Mouse (Mus musculus) lung, postnatal 4 days (tissue): ENCODE results near the gene Gk5.
"Not testable (repeated sequence)": the region's sequence is repeated elsewhere in the genome, so short reads cannot be mapped to it uniquely, and the experiment has no call there.

Source experiments
- DNase-seq, 2 experiments: peaks; one replicate each; pipeline ENCODE4 v3.0.0; 2021

Gene Gk5

GRCm38 (mm10) chr9:96152801-96153200 is 33.6 kb downstream of the Gk5 start:
- DNase-seq, result no peak

DNA sequence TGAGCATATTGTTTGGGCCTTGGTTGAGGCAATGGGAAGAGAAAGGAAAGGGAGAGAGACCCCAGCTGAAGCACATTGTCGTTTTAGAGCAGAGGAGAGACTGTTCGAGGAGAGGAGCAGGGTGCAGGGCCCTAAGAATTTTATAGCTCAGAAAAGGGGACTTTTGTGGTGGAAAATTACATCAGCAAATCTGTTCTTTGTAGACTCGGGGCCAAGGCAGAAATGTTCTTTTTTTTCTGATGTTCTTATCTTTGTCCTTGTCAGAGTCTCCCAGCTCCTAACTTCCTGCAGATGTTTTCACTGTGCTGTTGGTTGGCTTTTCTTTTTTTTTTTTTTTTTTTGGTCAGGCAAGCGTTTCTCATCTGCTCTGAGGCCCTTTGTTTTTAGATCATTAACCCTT is 39.3 kb downstream of the Gk5 start:
- no peak for DNase-seq

- DNase-seq, result no peak
These were observed 39.9 kb downstream of the Gk5 start for GRCm38 (mm10) chr9:96159047-96159446.

DNA sequence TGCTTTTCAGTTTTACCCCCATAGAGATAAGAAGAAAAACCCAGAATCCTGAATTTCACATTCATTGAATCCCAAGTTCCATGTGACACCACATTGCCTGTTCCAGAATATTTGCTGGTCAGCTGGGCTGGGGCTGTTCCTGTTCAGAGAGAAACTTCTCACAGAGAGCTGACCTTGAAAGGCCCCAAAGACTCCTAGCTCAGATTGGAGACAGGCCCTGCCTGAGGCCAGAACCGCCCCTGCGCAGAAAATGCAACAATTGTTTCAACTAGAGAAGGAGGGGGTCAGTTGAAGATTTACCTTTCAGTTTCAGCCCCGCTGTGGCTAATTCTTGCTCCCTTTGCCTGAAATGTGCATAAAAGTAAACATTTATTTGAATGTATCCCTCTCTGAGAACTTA is 41.6 kb downstream of the Gk5 start:
- DNase-seq, result no peak

- no peak for DNase-seq
These were observed 43.3 kb downstream of the Gk5 start for GRCm38 (mm10) chr9:96162421-96162820.

DNA sequence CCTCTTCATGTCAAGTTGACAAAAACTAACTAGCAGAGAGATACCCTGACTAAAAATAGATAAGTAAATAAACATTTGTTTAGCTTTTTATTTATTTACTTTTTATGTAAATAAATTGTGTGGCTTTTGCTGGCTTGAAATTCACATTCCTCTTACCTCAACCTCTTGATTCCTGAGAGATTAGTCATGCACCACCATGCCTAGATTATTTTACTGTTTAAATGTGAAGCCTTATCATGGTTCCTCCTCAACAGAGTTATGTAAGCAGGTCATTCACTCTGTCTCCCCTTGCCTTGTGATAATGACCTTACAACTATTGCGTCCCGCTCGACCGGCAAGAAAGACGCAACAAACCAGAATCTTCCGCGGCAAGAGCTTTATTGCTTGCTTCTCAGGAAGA is 44.3 kb downstream of the Gk5 start:
- no peak for DNase-seq

- DNase-seq, result not testable (repeated sequence)
These were observed 44.8 kb downstream of the Gk5 start for GRCm38 (mm10) chr9:96163983-96164382.

GRCm38 (mm10) chr9:96167168-96167585 is 48.0 kb downstream of the Gk5 start:
- peak; percentile 57 to 75 for DNase-seq

- DNase-seq, result no peak
These were observed 51.4 kb downstream of the Gk5 start for GRCm38 (mm10) chr9:96170600-96170999.

DNA sequence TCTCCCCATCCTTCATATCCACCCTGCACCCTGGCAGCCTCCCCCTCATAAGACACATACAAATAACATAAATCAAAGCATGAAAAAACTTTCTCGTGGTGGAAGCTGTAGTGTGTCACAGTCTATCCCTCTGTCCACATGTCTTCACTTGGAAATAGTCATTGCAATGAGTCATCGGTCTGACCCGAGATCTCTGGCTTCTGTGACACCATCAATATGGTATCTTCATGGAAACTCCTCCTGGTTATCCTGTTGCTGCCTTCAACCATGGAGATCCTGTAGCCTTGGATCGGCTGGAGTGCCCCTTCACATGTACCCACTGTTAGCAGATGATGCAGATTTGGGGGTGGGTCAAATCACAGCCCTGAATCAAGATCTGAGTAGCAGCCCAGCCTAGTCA is 65.7 kb downstream of the Gk5 start:
- no peak for DNase-seq

DNA sequence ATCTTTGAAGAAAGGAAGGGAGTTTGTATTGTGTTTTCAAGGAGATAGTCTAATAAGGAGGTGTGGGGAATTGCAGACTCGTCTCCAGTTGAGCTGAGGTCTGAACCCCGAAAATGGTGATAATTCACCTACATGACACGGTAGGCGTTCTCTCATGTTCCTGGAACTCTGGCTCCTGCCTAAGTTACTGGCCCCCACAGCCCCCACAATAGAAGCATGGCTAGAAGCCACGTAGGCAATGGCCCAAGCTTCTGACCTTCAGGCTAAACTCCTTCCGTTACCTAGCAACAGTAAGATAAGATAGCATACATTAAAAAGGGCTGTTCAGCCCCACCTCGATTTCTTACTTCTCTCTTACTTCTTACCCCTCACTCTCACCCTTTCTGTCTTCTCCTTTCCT is 67.5 kb downstream of the Gk5 start:
- DNase-seq, result no peak

DNA sequence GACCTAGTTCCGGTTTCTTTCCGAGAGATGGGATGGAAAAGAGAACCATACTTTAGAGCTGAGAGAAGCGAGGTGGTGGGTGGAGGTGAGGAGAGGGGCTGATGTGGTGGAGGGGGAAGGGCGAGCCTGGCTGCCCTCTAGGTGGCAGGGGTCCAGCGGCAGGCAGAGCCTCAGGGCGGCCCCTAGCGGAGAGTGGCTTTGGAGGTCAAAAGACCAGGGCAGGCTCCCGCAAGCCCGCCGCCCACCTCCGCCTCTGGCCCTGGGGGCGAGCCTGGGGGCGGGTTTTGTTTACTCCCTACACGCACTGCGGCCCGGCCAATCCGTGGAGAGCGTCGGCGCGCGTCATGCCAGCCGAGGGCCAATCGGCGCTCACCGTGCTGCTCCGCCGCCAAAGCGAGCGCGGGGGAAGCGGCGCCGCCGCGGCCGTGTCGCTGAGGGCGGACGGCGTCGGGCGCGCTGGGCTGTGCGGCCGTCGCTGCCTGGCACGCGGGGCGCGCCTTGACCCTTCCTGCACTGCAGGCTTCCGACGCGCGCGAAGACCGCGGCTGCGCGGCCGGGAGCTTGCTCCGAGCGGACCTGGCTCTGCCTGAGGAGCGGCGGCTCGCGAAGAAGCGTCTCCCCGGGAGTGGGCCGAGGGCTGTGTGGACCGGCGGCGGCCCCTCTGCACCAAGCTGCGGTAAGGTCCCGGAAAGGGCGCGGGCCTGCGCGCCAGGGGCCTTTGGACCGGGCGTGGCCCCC is 76.9 kb downstream of the Gk5 start, which contains the start of gene Tfdp2:
Gene Tfdp2, plus strand, starts transcription at position 391 of the 738 bp plus-strand sequence.
- peak; percentile 90 to 94 for DNase-seq

DNA sequence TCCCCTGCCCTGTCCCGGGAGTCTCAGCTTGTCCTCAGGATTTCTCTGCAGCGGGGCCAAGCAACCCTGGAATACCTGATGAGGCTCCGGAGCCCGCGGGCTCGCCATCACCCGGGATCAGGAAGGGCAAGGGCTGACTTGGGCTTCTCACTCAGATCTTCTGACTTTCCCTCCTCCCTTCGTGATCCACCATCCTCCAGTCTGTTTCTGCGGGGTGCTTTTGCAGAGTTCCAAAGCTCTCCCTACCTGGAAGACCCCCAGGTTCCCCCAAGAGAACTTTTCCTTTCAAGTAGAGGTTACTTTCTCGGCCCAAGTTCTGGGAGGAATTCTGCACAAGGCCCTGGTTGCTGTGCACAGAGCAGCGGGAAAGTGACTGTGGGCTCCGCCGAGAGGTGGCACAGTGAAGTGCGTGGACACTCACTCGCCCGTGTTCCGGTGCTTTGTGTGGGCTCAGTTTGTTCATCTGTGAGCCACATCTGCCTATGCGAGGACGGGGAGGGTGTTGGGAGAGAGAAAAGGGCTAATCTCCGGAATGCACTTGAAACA is 77.5 kb downstream of the Gk5 start:
- peak; percentile 54 to 55 for DNase-seq

DNA sequence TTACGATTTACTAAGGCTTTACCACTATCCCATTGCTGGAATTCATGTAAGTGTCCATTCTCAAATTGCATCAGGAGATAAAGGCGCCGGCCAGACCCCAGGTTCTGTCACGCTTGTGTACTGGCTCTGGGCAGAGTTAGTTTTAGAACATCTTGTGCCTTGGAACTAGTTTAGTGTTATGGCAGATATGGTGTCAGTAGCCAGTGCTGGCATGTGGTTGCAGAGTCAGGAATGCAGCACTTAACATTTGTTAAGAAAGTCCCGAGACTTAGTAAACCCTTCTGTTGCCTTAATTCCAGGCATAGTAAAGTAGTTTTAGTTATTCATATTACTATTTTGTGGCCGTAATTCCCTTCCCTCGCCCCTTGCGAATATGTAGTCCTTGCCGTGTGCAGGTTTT is 78.6 kb downstream of the Gk5 start:
- DNase-seq, result no peak

- DNase-seq, result no peak
These were observed 84.5 kb downstream of the Gk5 start for GRCm38 (mm10) chr9:96203663-96204062.

GRCm38 (mm10) chr9:96207428-96207827 is 88.3 kb downstream of the Gk5 start:
- DNase-seq, result no peak

- DNase-seq, result no peak
These were observed 94.0 kb downstream of the Gk5 start for GRCm38 (mm10) chr9:96213036-96213645.

- no peak for DNase-seq
These were observed 95.0 kb downstream of the Gk5 start for GRCm38 (mm10) chr9:96214171-96214570.

DNA sequence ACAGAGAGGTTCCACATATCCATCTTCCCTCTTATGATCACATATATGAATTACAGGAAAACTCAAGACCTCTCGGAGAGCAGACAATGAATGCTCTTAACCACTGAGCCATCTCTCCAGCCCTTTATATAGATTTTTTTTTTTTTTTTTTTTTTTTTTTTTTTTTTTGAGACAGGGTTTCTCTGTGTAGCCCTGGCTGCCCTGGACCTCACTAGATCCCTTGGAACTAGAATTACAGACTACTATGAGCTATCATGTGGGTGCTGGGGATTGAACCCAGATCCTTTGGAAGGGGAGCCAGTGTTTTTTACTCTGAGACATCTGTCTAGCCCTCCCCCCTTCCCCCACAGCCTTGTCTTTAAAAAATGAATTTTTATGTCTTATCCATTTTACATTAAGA is 98.1 kb downstream of the Gk5 start:
- DNase-seq, result no peak

- no peak for DNase-seq
These were observed 98.6 kb downstream of the Gk5 start for GRCm38 (mm10) chr9:96217799-96218198.

DNA sequence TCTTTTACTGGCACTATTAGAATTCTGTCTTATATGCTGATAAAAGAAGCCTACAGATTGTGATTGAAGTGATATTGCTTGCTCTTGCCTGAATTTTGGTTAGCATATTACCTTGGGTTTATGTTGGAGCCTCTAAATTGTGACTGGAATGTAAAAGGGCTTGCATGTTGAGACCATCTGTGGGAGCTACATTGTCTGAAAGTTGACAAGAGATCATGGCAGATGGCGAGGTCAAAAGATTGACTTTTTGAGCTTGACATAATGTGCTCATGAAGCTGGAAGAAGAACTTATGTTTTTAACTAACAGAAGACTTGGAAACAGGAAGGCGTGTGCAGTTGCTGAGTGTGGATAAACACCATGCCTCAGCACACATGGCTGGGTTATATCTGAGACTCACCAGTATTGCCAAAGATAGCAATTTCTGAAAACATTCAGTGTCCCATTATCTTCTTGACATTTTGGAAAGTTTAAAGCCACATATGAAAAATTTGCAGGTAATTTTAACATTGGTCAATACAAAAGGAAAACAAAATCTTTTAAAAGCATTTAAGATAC is 100.0 kb downstream of the Gk5 start:
- DNase-seq, result no peak

DNA sequence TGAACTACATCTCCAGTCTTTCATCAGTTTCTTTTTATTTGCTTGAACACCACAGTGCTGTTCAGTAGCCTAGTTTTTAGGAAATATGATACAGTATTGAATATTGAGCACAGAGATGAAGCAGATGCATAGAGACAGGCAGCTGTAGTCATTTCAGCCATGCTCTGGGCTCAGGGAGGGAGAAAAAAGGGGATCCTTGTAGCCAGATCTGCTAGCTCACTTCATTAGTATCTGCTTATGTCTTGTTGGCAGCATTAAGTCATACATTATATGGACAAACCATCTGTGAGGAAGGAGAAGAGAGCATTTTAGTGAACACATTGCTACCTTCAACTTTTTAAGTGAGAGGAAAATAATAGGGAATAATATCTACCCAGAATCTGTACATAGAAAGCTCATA is 101.3 kb downstream of the Gk5 start:
- DNase-seq, result no peak

DNA sequence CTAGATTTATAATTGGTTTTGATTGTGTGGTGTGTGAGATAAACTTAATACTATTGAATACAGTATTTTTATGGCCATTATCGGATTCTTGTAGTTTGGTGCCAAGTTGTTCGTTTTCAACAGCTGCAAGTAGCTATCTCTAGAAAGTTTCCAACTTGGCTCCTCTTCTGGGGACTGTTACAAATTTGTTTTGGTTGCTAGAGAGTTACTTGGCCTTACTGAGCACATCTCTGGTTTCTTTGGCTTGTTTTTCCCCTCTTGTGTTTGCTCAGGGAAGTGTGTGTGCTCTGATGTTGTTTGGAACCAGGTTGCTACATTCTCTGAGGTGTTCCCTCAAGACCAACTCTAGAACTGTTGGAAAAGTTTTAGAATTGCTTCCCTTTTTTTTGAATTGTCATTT is 104.1 kb downstream of the Gk5 start:
- DNase-seq, result no peak

- no peak for DNase-seq
These were observed 109.1 kb downstream of the Gk5 start for GRCm38 (mm10) chr9:96228285-96228684.
